Mouse (Mus musculus) thymus, postnatal 4 days (tissue): ENCODE measurements around the gene Mpped2.
A peak's percentile ranks its signal among the peaks of the same experiment; 100 is the strongest.

Experiments used
- DNase-seq: peaks from one replicate; pipeline ENCODE4 v3.0.0; 2021

The Mpped2 gene

GRCm38 (mm10) chr2:106692783-106693701, at the start of gene Mpped2:
Mpped2 (plus strand) TSS chr2:106693269.
- peak; percentile 73 for DNase-seq

- no peak for DNase-seq
These were observed 48.3 kb upstream of the Mpped2 start for GRCm38 (mm10) chr2:106644782-106645181.

- peak; percentile 27 for DNase-seq
These were observed 43.1 kb upstream of the Mpped2 start for GRCm38 (mm10) chr2:106649686-106650570.

GRCm38 (mm10) chr2:106652151-106652550, 40.9 kb upstream of the Mpped2 start:
- no peak for DNase-seq

- no peak for DNase-seq
These were observed 40.3 kb upstream of the Mpped2 start for GRCm38 (mm10) chr2:106652741-106653140.

GRCm38 (mm10) chr2:106653261-106653660, 39.8 kb upstream of the Mpped2 start:
- DNase-seq: no peak

GRCm38 (mm10) chr2:106655271-106655670, 37.8 kb upstream of the Mpped2 start:
- no peak for DNase-seq

GRCm38 (mm10) chr2:106665271-106665670, 27.8 kb upstream of the Mpped2 start:
- no peak for DNase-seq

- no peak for DNase-seq
These were observed 18.8 kb upstream of the Mpped2 start for GRCm38 (mm10) chr2:106674319-106674718.

GRCm38 (mm10) chr2:106677449-106677848, 15.6 kb upstream of the Mpped2 start:
- no peak for DNase-seq

GRCm38 (mm10) chr2:106679720-106680455, 13.2 kb upstream of the Mpped2 start:
- no peak for DNase-seq

GRCm38 (mm10) chr2:106683185-106683831, 9.8 kb upstream of the Mpped2 start:
- no peak for DNase-seq

- no peak for DNase-seq
These were observed 9.2 kb upstream of the Mpped2 start for GRCm38 (mm10) chr2:106683832-106684231.

GRCm38 (mm10) chr2:106691753-106692363, 1.2 kb upstream of the Mpped2 start:
- DNase-seq: no peak

- no peak for DNase-seq
These were observed 675 bp upstream of the Mpped2 start for GRCm38 (mm10) chr2:106692405-106692782.

GRCm38 (mm10) chr2:106693702-106694566, 865 bp downstream of the Mpped2 start:
- DNase-seq: peak; percentile 35

- DNase-seq: no peak
These were observed 1.5 kb downstream of the Mpped2 start for GRCm38 (mm10) chr2:106694567-106694885.

GRCm38 (mm10) chr2:106694886-106695733, 2.0 kb downstream of the Mpped2 start:
- DNase-seq: peak; percentile 13

- DNase-seq: peak; percentile 5
These were observed 2.6 kb downstream of the Mpped2 start for GRCm38 (mm10) chr2:106695734-106696022.

GRCm38 (mm10) chr2:106696372-106696771, 3.3 kb downstream of the Mpped2 start:
- no peak for DNase-seq
